Mouse (Mus musculus): ENCODE measurements around the gene Nrp2.

Nrp2 gene

GRCm38 (mm10) chr1:62782573-62782972 is 79.5 kb downstream of the Nrp2 start:
- no peak for DNase-seq (ENCODE audit: low spot score in 2 of 2)

- DNase-seq (ENCODE audit: low spot score in 2 of 2), result no peak
Observed at GRCm38 (mm10) chr1:62783354-62784083, 80.4 kb downstream of the Nrp2 start.

GRCm38 (mm10) chr1:62784084-62784392 is 81.0 kb downstream of the Nrp2 start:
- DNase-seq (ENCODE audit: low spot score in 2 of 2), result no peak

- DNase-seq (ENCODE audit: low spot score in 2 of 2), result peak; percentile 45
Observed at GRCm38 (mm10) chr1:62786255-62786654, 83.2 kb downstream of the Nrp2 start.

- no peak for DNase-seq (ENCODE audit: low spot score in 2 of 2)
Observed at GRCm38 (mm10) chr1:62787546-62787945, 84.5 kb downstream of the Nrp2 start.

GRCm38 (mm10) chr1:62794223-62794895 is 91.3 kb downstream of the Nrp2 start:
- DNase-seq (ENCODE audit: low spot score in 2 of 2), result no peak

- no peak for DNase-seq (ENCODE audit: low spot score in 2 of 2)
Observed at GRCm38 (mm10) chr1:62794896-62795255, 91.8 kb downstream of the Nrp2 start.

- peak in 1 of 2 experiments; percentile 35 for DNase-seq (ENCODE audit: low spot score in 2 of 2)
Observed at GRCm38 (mm10) chr1:62795307-62796037, 92.4 kb downstream of the Nrp2 start.

- DNase-seq (ENCODE audit: low spot score in 2 of 2), result peak in 1 of 2 experiments; percentile 24
Observed at GRCm38 (mm10) chr1:62796038-62796647, 93.1 kb downstream of the Nrp2 start.

- DNase-seq (ENCODE audit: low spot score in 2 of 2), result no peak
Observed at GRCm38 (mm10) chr1:62799427-62799826, 96.3 kb downstream of the Nrp2 start.

- no peak for DNase-seq (ENCODE audit: low spot score in 2 of 2)
Observed at GRCm38 (mm10) chr1:62800351-62800750, 97.3 kb downstream of the Nrp2 start.

- DNase-seq (ENCODE audit: low spot score in 2 of 2), result no peak
Observed at GRCm38 (mm10) chr1:62801429-62801828, 98.3 kb downstream of the Nrp2 start.

GRCm38 (mm10) chr1:62801842-62802241 is 98.8 kb downstream of the Nrp2 start:
- DNase-seq (ENCODE audit: low spot score in 2 of 2), result no peak

- DNase-seq (ENCODE audit: low spot score in 2 of 2), result no peak
Observed at GRCm38 (mm10) chr1:62803544-62803943, 100.5 kb downstream of the Nrp2 start.

GRCm38 (mm10) chr1:62806014-62806413 is 102.9 kb downstream of the Nrp2 start:
- no peak for DNase-seq (ENCODE audit: low spot score in 2 of 2)

- DNase-seq (ENCODE audit: low spot score in 2 of 2), result no peak
Observed at GRCm38 (mm10) chr1:62808395-62808794, 105.3 kb downstream of the Nrp2 start.

- DNase-seq (ENCODE audit: low spot score in 2 of 2), result no peak
Observed at GRCm38 (mm10) chr1:62809601-62810228, 106.6 kb downstream of the Nrp2 start.

GRCm38 (mm10) chr1:62811141-62811540 is 108.1 kb downstream of the Nrp2 start:
- DNase-seq (ENCODE audit: low spot score in 2 of 2), result no peak

- DNase-seq (ENCODE audit: low spot score in 2 of 2), result no peak
Observed at GRCm38 (mm10) chr1:62812701-62813684, 109.9 kb downstream of the Nrp2 start.

- DNase-seq (ENCODE audit: low spot score in 2 of 2), result no peak
Observed at GRCm38 (mm10) chr1:62813938-62814337, 110.9 kb downstream of the Nrp2 start.

GRCm38 (mm10) chr1:62817566-62817965 is 114.5 kb downstream of the Nrp2 start:
- no peak for DNase-seq (ENCODE audit: low spot score in 2 of 2)

Data from urinary bladder, postnatal 36 days (tissue).